In genomic region chr17:74172834-74173233, GRCm38 (mm10) we compare ENCODE assay signal across 12 mouse cellular contexts.
"Had no signal": no experiment of that assay in that cellular context is flagged by ENCODE, and none has a peak within 500 bp of the region (broad histone marks: within the 10 kb centered on the region; RNA-seq: fewer than 3 reads in every experiment).

No protein-coding gene starts in this region.

- DNase-seq: left cerebral cortex, postnatal 4 days; liver; liver, embryonic 13.5 days; liver, postnatal 0 days; lung, adult 18-20 months; lung, adult 2 months; lung, embryonic 14.5 days; lung, postnatal 10 days; lung, postnatal 14 days; lung, postnatal 36 days; lung, postnatal 4 days; midbrain, embryonic 14.5 days had no signal
